Mouse (Mus musculus) heart, embryonic 13.5 days (tissue): Measurements from ENCODE around the gene Dzip1. TPM values are rescaled to one million over a fixed set of nuclear protein-coding genes. Genes with fewer than 3 reads are reported as not detected.

Experiments
- ATAC-seq: fragments of 200-750 bp; cut with Nextera tagmentation; 2 replicates; pipeline ENCODE4 v1.8.0; 2017; ENCODE audit warnings: moderate TSS enrichment; ENCODE audit not compliant: insufficient number of reproducible peaks, low FRiP score, low TSS enrichment; ENCODE audit errors: extremely low read depth
- H3K27ac ChIP-seq: fragments of 300-500 bp; sonication (generic); replicated peaks from 2 replicates; pipeline ENCODE4 v1.5.1; 2015; ENCODE audit warnings: moderate library complexity, mild to moderate bottlenecking, inconsistent platforms
- H3K27me3 ChIP-seq: fragments of 300-500 bp; sonication (generic); replicated peaks from 2 replicates; pipeline ENCODE4 v1.6.1; 2015; ENCODE audit warnings: mild to moderate bottlenecking, inconsistent platforms
- H3K36me3 ChIP-seq: fragments of 300-500 bp; sonication (generic); 2 replicates; pipeline ENCODE4 v1.6.1; 2015; ENCODE audit warnings: mild to moderate bottlenecking, inconsistent platforms
- H3K4me1 ChIP-seq: fragments of 300-500 bp; sonication (generic); 2 replicates; pipeline ENCODE4 v1.6.1; 2015; ENCODE audit warnings: inconsistent platforms
- H3K4me2 ChIP-seq: fragments of 300-500 bp; sonication (generic); 2 replicates; pipeline ENCODE4 v1.6.1; 2015; ENCODE audit warnings: inconsistent platforms, mild to moderate bottlenecking, moderate library complexity
- H3K4me3 ChIP-seq: fragments of 300-500 bp; sonication (generic); 2 replicates; pipeline ENCODE4 v1.5.1; 2015; ENCODE audit warnings: moderate library complexity, mild to moderate bottlenecking, inconsistent platforms
- H3K9ac ChIP-seq: fragments of 300-500 bp; sonication (generic); 2 replicates; pipeline ENCODE4 v1.6.1; 2015; ENCODE audit warnings: inconsistent platforms, mild to moderate bottlenecking, moderate library complexity
- H3K9me3 ChIP-seq: fragments of 300-500 bp; sonication (generic); 2 replicates; pipeline ENCODE4 v1.6.1; 2016; ENCODE audit warnings: inconsistent platforms
- WGBS: fragments of 180-500 bp; shearing (Covaris S2); methylation state at CpG from one replicate; pipeline ENCODE4 v1.1.7; 2015; ENCODE audit warnings: mixed read lengths; 5-methylcytosine and 5-hydroxymethylcytosine counted together
- polyA plus RNA-seq: library from polyadenylated mRNA; unstranded; fragments of >200 nt; fragmentation: Nextera tagmentation; extraction: Ambion mirVana; gene quantifications from 2 replicates; pipeline ENCODE4 v1.2.1, GENCODE M21; 2015

The Dzip1 gene
- polyA plus RNA-seq, 1 experiment from 2014 or later = 8.0 TPM

DNA sequence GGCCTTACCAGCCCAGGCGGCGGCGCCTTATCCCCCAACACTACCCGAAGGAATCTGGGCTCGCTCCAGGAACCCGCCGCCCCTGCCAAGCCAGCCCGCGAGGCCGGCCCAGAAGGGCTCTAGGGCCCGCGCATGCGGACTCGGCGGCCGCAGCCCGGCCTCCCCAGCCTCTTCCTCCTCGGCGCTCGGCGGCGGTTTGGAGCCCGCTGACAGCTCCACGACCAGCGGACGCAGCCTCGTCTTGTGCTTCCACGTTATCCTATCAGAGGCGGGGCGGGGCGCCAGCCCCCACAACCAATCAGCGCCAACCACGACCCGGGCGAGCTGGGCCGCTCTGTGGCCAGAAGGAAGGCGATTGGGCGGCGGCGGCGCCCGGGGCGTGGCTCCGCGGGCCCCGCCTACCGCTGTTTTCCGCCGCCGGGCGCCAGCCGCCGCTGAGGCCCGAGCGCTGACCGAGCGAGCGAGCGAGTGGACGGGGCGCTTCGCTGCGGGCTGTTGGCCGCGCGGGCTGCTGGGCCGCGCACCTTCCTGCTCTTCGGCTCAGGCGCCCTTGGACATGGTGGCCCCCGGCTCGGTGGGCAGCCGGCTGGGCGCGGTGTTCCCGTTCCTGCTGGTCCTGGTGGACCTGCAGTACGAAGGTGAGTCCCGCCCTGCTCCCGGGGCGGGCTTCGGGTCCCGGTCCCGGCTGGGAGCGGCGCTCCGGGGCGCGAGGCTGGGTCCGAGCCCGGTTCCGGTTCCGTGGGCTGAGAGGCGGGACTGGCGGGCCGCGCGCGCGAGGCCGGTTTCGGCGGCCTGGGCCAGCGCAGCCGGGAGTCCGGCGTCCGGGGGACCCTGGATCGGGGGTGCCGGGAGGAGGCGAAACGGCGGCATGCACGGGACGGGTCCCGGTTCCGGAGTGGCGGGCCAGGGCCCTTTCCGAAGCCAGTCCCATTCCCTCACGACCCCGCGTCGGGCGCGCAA lies 12.6 kb upstream of the Dzip1 start, which contains the start of gene Dnajc3:
Gene Dnajc3, plus strand, starts transcription at position 444 of the 960 bp plus-strand sequence.
- peak; percentile 98 for ATAC-seq
- WGBS = under 1% methylated on average over 123 of the region's 124 CpGs
- no peaks in the 10 kb centered on the region for H3K9me3 ChIP-seq
- peak within 1 kb of the TSS; percentile 99 for H3K9ac ChIP-seq
- H3K4me2 ChIP-seq = peak within 1 kb of the TSS; percentile 76
- no peaks in the 10 kb centered on the region for H3K36me3 ChIP-seq
- H3K27me3 ChIP-seq = no peaks in the 10 kb centered on the region
- peaks cover 40% of the 10 kb centered on the region for H3K4me1 ChIP-seq
- H3K4me3 ChIP-seq = peak within 1 kb of the TSS; percentile 100
- peak within 1 kb of the TSS; percentile 96 for H3K27ac ChIP-seq

DNA sequence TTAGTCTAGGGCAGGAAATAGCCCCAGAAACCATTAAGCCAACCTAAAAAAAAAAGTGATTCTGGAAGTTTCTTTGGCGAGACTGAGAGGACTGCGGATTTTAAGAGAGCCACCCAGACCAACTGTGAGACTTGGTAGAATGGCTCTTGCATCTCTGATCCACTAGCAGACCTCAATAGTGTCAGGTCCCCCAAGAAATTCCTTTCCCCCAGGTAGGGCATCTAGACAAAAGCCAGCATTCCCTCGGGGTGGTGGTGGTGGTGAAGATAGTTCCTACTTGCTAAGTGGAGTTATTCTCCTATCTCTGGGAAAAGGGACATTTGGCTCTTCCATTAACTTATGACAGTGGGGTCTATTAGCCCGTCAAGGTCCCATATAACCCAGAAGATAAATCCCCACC lies 11.7 kb upstream of the Dzip1 start:
- Histone ChIP-seq H3K27me3 (no peaks in the 10 kb centered on the region), H3K4me3 (peak overlapping the region; percentile 100), H3K9ac (peak overlapping the region; percentile 79), H3K27ac (peak overlapping the region; percentile 76), H3K4me1 (peaks cover 37% of the 10 kb centered on the region), H3K36me3 (no peaks in the 10 kb centered on the region), H3K9me3 (no peaks in the 10 kb centered on the region), H3K4me2 (peak overlapping the region; percentile 76)
- ATAC-seq = no peak
- WGBS = 33% methylated on average over 4 of the region's 4 CpGs

DNA sequence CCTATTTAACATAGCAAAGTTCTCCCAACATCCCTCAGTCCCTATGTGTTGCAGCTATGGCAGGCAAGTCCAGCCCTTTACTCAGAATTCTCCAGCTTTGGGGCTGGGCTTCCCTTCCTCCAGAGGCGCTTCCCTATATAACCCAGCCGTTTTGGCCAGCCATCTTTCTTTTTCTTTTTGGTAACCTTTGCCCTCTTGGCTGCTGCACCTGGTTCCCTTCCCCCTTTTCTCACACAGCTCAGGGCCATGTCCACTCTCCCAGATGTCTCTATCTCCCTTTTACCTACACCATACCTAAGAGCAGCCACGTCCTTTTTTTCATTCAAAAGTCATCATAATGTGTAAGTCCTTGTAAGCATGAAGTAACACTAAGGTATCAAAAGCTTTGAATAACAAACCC lies 11.0 kb upstream of the Dzip1 start:
- Histone ChIP-seq H3K27me3 (no peaks in the 10 kb centered on the region), H3K4me1 (peaks cover 33% of the 10 kb centered on the region), H3K27ac (no peak overlapping the region), H3K4me2 (no peak overlapping the region), H3K9me3 (no peaks in the 10 kb centered on the region), H3K36me3 (no peaks in the 10 kb centered on the region), H3K9ac (no peak overlapping the region), H3K4me3 (no peak overlapping the region)
- no peak for ATAC-seq
- WGBS = 60% methylated on average over 3 of the region's 3 CpGs

DNA sequence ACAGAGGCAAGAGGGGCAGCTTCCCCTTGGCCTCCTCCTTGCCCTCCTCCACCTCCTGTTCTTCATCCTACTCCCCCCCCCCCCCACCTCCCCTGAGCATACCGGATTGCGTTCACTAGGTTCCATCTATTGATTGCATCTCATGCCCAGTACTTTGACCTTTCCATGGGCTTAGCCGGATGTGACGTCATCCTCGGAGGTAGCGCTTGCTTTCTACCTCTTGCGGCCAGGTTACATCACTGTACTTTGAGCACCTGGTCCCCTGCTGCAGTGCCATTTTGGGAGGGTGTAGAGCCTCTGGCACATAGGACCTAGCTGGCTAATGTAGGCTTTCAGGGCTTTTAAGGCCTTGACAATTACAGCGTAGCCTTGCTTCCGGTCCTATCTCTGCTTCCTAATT lies 9.4 kb upstream of the Dzip1 start:
- Histone ChIP-seq H3K4me2 (no peak overlapping the region), H3K27ac (no peak overlapping the region), H3K4me1 (peaks cover 18% of the 10 kb centered on the region), H3K4me3 (no peak overlapping the region), H3K27me3 (no peaks in the 10 kb centered on the region), H3K9ac (no peak overlapping the region), H3K36me3 (no peaks in the 10 kb centered on the region), H3K9me3 (no peaks in the 10 kb centered on the region)
- no peak for ATAC-seq
- 69% methylated on average over 9 of the region's 9 CpGs for WGBS

DNA sequence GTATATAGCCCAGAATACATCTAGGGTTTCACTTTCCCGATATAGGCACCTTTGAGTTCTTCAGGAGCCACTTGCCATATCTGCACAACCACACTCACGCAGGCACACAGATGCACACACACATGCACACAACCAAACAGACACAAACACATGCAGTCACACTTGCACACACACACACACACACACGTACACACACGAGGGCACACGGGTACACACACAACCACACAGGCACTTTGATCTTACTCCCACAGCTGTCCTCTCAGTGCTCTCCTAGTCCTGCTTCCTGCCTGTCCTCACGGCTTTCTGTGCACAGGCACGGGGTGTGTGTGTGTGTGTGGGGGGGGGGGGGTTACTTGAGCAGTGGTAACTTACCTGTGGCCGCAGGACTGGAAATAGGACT lies 7.7 kb upstream of the Dzip1 start:
- no peak overlapping the region for H3K27ac ChIP-seq
- H3K4me1 ChIP-seq = peaks cover 10% of the 10 kb centered on the region
- no peak overlapping the region for H3K4me3 ChIP-seq
- 64% methylated on average over 8 of the region's 8 CpGs for WGBS
- no peaks in the 10 kb centered on the region for H3K36me3 ChIP-seq
- H3K9ac ChIP-seq = no peak overlapping the region
- no peak for ATAC-seq
- H3K9me3 ChIP-seq = no peaks in the 10 kb centered on the region
- H3K4me2 ChIP-seq = no peak overlapping the region
- H3K27me3 ChIP-seq = no peaks in the 10 kb centered on the region

DNA sequence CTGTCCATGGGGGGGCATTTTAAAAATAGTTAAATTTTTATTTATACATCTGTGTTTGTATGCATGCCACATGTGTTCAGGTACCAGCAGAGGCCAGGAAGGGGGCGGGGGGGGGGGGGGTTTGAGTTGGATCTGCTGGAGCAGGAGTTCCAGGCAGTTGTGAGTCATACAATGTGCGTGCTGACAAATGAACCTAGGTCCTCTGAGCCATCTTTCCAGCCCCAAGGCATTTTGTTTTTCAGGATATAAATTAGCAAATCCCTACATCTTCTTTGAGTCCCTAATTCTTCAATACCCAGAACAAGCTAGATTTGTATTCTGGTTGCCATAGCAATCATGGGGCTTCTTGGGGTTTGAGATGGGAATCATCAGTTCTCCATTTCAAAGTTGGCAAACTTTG lies 5.9 kb upstream of the Dzip1 start:
- 95% methylated on average over 1 of the region's 2 CpGs for WGBS
- Histone ChIP-seq H3K4me3 (no peak overlapping the region), H3K4me1 (peaks cover 4% of the 10 kb centered on the region; the same call in 1 of the 2 replicates), H3K27me3 (no peaks in the 10 kb centered on the region), H3K4me2 (no peak overlapping the region), H3K27ac (no peak overlapping the region), H3K36me3 (no peaks in the 10 kb centered on the region), H3K9me3 (no peaks in the 10 kb centered on the region), H3K9ac (no peak overlapping the region)
- ATAC-seq = no peak

DNA sequence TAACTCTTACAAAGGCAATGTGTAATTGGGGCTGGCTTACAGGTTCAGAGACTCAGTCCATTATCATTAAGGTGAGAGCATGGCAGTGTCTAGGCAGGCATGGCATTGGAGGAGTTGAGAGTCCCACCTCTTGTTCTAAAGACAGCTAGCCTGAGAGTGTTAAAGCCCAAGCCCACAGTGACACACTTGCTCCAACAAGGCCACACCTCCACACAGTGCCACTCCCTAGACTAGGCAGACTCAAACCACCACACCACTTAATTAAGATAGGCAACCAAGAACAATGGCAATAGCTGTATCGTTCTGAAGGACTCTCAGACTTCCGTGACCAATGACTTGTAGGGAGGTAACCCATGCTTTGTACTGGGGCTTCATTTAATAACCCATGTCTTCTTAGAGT lies 5.5 kb upstream of the Dzip1 start:
- no peak overlapping the region for H3K4me2 ChIP-seq
- no peak for ATAC-seq
- H3K4me3 ChIP-seq = no peak overlapping the region
- no peaks in the 10 kb centered on the region for H3K9me3 ChIP-seq
- H3K27me3 ChIP-seq = no peaks in the 10 kb centered on the region
- no peak overlapping the region for H3K27ac ChIP-seq
- peaks cover 7% of the 10 kb centered on the region for H3K4me1 ChIP-seq
- H3K36me3 ChIP-seq = no peaks in the 10 kb centered on the region
- no peak overlapping the region for H3K9ac ChIP-seq
- WGBS = 62% methylated on average over 2 of the region's 2 CpGs

DNA sequence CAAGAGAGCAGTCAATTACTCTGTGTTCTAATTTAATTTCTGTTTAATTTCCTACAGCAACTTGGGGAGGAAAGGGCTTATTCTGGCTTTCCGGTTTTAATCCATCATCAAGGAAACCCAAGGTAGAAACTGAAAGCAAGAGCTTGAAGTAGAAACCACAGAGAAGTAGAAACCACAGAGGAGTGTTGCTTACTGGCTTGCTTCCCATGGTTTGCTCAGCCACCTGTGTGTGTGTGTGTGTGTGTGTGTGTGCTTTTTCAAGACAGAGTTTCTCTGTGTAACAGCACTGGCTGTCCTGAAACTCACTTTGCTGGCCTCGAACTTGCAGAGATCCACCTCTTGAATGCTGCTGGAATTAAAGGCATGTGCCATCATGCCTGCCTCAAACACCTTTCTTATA lies 4.5 kb upstream of the Dzip1 start:
- WGBS = 73% methylated on average over 2 of the region's 2 CpGs
- 0 out of 2 replicates have a peak, but pooled peaks cover 3% of the 10 kb centered on the region for H3K27me3 ChIP-seq
- H3K9me3 ChIP-seq = no peaks in the 10 kb centered on the region
- H3K27ac ChIP-seq = no peak overlapping the region
- no peaks in the 10 kb centered on the region for H3K36me3 ChIP-seq
- no peak overlapping the region for H3K9ac ChIP-seq
- H3K4me3 ChIP-seq = no peak overlapping the region
- H3K4me2 ChIP-seq = no peak overlapping the region
- no peak for ATAC-seq
- peaks cover 12% of the 10 kb centered on the region for H3K4me1 ChIP-seq

DNA sequence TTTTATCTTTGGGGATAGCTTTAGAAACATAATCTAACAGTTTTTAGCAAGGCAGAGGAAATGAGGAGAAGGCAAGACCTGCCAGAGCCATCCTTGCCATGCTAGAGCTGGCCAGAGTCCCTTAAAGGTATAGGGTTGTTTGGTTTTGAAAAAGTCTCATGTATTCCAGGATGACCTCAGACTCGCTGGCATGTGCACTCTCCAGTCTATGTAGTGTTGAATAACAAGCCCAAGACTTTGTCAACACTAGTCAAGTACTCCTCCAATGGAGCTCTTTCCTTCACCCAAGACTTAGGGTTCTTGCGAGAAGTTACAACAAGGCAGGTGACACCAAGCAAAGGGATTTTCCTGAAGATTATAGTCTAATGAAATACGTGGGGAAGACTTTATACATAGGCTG lies 3.3 kb upstream of the Dzip1 start:
- H3K27me3 ChIP-seq = 0 out of 2 replicates have a peak, but pooled peaks cover 6% of the 10 kb centered on the region

DNA sequence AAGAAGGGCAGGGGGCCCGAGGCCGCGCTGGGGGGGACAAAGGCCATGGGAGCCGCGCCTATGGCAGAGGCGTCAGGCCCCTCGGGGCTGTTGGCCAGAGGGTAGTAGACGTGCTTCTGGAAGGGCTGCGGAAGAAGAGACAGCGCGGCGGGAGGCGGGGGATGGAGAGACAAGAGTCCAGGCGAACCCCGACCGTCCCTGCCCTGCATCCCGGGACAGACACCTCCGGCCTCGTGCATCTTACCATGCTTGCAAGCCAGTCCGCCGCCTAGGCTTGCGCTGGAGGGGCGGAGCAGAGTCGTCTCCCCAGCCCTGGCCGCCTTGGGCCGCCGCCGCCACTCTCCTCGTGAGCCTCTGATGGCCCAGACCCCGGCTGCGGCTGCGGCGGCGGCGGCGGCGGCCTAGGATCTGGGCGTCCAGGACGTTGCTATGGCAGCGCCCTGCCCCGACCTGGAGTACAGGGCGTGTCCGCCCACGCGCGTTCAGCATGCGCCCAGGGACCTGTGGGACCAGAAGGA lies 2.5 kb downstream of the Dzip1 start:
- ATAC-seq = peak; percentile 54; the same call in 1 of the 2 replicates
- H3K9me3 ChIP-seq = no peaks in the 10 kb centered on the region
- no peak overlapping the region for H3K27ac ChIP-seq
- WGBS = 1% methylated on average over 47 of the region's 47 CpGs
- peaks cover 39% of the 10 kb centered on the region for H3K4me1 ChIP-seq
- H3K4me2 ChIP-seq = peak overlapping the region; percentile 89
- peak overlapping the region; percentile 63 for H3K4me3 ChIP-seq
- H3K9ac ChIP-seq = peak overlapping the region; percentile 76
- H3K27me3 ChIP-seq = peaks cover 25% of the 10 kb centered on the region
- peaks cover 6% of the 10 kb centered on the region; the same call in 1 of the 2 replicates for H3K36me3 ChIP-seq

More for the DNA sequence above, 3.3 kb upstream of the Dzip1 start:
- 66% methylated on average over 3 of the region's 3 CpGs for WGBS
- Histone ChIP-seq H3K27ac (no peak overlapping the region), H3K4me1 (peaks cover 24% of the 10 kb centered on the region), H3K9me3 (no peaks in the 10 kb centered on the region), H3K4me3 (no peak overlapping the region), H3K36me3 (no peaks in the 10 kb centered on the region), H3K9ac (no peak overlapping the region), H3K4me2 (no peak overlapping the region)
- no peak for ATAC-seq

DNA sequence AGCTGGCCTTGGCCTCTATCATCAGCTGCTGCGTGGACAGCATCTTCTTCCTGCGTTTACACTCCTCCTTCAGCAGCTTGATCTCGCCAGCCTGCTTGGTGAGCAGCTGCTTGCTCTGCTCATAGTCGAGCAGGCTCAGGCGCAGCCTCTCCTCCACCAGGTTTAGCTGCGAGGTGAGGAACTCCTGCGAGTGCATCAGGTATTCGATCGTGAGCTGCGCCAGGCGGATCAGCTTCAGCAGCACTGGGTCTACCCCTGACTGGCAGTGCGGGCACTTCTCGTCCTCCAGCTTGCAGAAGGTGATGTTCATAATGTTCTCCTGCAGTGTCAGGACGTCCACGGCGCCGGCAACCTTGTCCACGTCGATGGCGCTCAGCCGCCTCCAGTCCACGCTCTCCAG lies 3.0 kb downstream of the Dzip1 start:
- H3K9me3 ChIP-seq = no peaks in the 10 kb centered on the region
- peak overlapping the region; percentile 76 for H3K9ac ChIP-seq
- H3K36me3 ChIP-seq = peaks cover 10% of the 10 kb centered on the region
- peaks cover 39% of the 10 kb centered on the region for H3K4me1 ChIP-seq
- H3K27me3 ChIP-seq = peaks cover 25% of the 10 kb centered on the region
- H3K4me3 ChIP-seq = peak overlapping the region; percentile 63
- 23% methylated on average over 22 of the region's 22 CpGs for WGBS
- peak overlapping the region; percentile 89 for H3K4me2 ChIP-seq
- H3K27ac ChIP-seq = no peak overlapping the region
- no peak for ATAC-seq
